Mouse (Mus musculus) G1E (cell line): ENCODE measurements around the gene Prepl. TPM values are rescaled to one million over a fixed set of nuclear protein-coding genes. Genes with fewer than 3 reads are reported as not detected.

Experiments
- ATAC-seq: 2 replicates; pipeline ENCODE4 v1.8.0; 2016; ENCODE audit warnings: mild to moderate bottlenecking; ENCODE audit not compliant: insufficient number of reproducible peaks, poor library complexity, low FRiP score, severe bottlenecking; ENCODE audit errors: extremely low read depth
- DNase-seq: peaks from one replicate; pipeline ENCODE4 v3.0.0; 2012; ENCODE audit warnings: low spot score
- H3K27me3 ChIP-seq: 2 replicates; pipeline ENCODE4 v1.6.1; 2012; ENCODE audit warnings: mild to moderate bottlenecking, low read length, inconsistent platforms; ENCODE audit not compliant: insufficient read depth
- H3K36me3 ChIP-seq: replicated peaks from 2 replicates; pipeline ENCODE3; 2012; ENCODE audit warnings: mild to moderate bottlenecking, inconsistent platforms
- H3K4me1 ChIP-seq: 2 replicates; pipeline ENCODE4 v1.6.1; 2012; ENCODE audit warnings: low read depth, low read length, inconsistent platforms, mixed read lengths; ENCODE audit not compliant: insufficient read depth
- H3K4me3 ChIP-seq: 2 replicates; pipeline ENCODE4 v1.5.1; 2012; ENCODE audit warnings: low read depth, mild to moderate bottlenecking, inconsistent platforms, low read length, moderate library complexity, mixed read lengths
- H3K9me3 ChIP-seq: replicated peaks from 2 replicates; pipeline ENCODE4 v1.6.1; 2012; ENCODE audit warnings: inconsistent platforms
- CTCF ChIP-seq: IDR thresholded peaks from 2 replicates; pipeline ENCODE4 v1.5.1; 2012; ENCODE audit warnings: low read depth, low read length, inconsistent platforms, mixed read lengths
- GATA1 ChIP-seq: IDR thresholded peaks from 2 replicates; pipeline ENCODE4 v1.6.1; 2012; ENCODE audit warnings: borderline replicate concordance, low read length, inconsistent platforms, mixed read lengths
- GATA2 ChIP-seq: IDR thresholded peaks from 2 replicates; pipeline ENCODE4 v1.6.1; 2012; ENCODE audit warnings: low read depth, low read length, inconsistent platforms, borderline replicate concordance
- POLR2AphosphoS5 ChIP-seq: IDR thresholded peaks from 2 replicates; pipeline ENCODE4 v1.6.1; 2012; ENCODE audit warnings: low read depth, low read length, inconsistent platforms; ENCODE audit not compliant: insufficient replicate concordance
- TAL1 ChIP-seq: conservative IDR thresholded peaks from 2 replicates; pipeline ENCODE4 v1.6.1; 2012; ENCODE audit warnings: low read depth, low read length, inconsistent platforms, mixed read lengths
- polyA plus RNA-seq: library from polyadenylated mRNA; stranded (reverse); fragments of >175 nt; gene quantifications from 2 replicates; pipeline ENCODE4 v1.2.3, GENCODE M21; 2012
- total RNA-seq, 2 experiments: library from RNA; stranded (forward) in 1 of 2; stranded (reverse) in 1 of 2; fragments of 200-1000 nt in 1 of 2; fragments of >200 nt in 1 of 2; fragmentation: Nextera tagmentation in 1 of 2; gene quantifications; 2 replicates each; pipeline ENCODE4 v1.2.3; 2014 to 2017

The Prepl gene
- total and polyA plus RNA-seq, 3 experiments = 1.2 to 53.0 (median 27.4) TPM

DNA sequence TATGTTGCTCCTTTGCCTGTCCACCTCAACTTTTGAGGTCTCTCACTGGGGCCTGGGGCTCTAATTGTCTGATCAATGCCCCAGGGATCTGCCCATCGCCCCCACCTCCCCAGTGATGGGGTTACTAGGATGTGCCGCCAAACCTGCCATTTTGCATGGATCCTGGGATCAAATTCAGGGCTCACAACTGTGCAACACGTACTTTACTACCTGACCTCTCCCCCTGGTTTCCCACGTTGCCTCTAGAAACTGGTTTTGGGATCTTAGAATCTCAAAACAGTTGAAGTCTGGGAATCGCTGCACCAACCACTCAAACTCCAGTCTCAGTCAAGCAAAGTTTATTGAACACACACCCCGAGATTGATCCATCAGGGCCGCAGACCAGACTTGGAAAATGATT is 31.8 kb downstream of the Prepl start:
- H3K4me3 ChIP-seq = no peak overlapping the region
- H3K36me3 ChIP-seq = peaks cover 8% of the 10 kb centered on the region
- ATAC-seq (no peak), DNase-seq (no peak)
- TF ChIP-seq CTCF (no peak), GATA1 (no peak), TAL1 (no peak), GATA2 (no peak), POLR2AphosphoS5 (no peak)
- H3K4me1 ChIP-seq = peaks cover 8% of the 10 kb centered on the region
- no peaks in the 10 kb centered on the region for H3K9me3 ChIP-seq
- peaks cover 9% of the 10 kb centered on the region; the same call in 1 of the 2 replicates for H3K27me3 ChIP-seq

- ATAC-seq (no peak), DNase-seq (no peak)
- H3K36me3 ChIP-seq = no peaks in the 10 kb centered on the region
- no peak for TF ChIP-seq CTCF
- TF ChIP-seq GATA2 = no peak
- TF ChIP-seq GATA1 = no peak
- no peak for TF ChIP-seq POLR2AphosphoS5
- no peak for TF ChIP-seq TAL1
- H3K4me1 ChIP-seq = no peaks in the 10 kb centered on the region
- H3K9me3 ChIP-seq = no peaks in the 10 kb centered on the region
- H3K27me3 ChIP-seq = peaks cover 34% of the 10 kb centered on the region
- no peak overlapping the region for H3K4me3 ChIP-seq
Observed at GRCm38 (mm10) chr17:85048379-85048778, 41.7 kb downstream of the Prepl start.

- ATAC-seq = no peak
- TF ChIP-seq GATA1 = no peak
- TF ChIP-seq GATA2 = no peak
- TF ChIP-seq CTCF = no peak
- no peak for TF ChIP-seq POLR2AphosphoS5
- Histone ChIP-seq H3K36me3 (no peaks in the 10 kb centered on the region), H3K9me3 (no peaks in the 10 kb centered on the region), H3K4me3 (no peak overlapping the region), H3K27me3 (peaks cover 33% of the 10 kb centered on the region), H3K4me1 (no peaks in the 10 kb centered on the region)
- no peak for DNase-seq
Observed at GRCm38 (mm10) chr17:85045160-85045559, 44.9 kb downstream of the Prepl start.

- ATAC-seq (no peak), DNase-seq (no peak)
- Histone ChIP-seq H3K4me1 (no peaks in the 10 kb centered on the region), H3K27me3 (peaks cover 33% of the 10 kb centered on the region), H3K36me3 (no peaks in the 10 kb centered on the region), H3K9me3 (no peaks in the 10 kb centered on the region), H3K4me3 (no peak overlapping the region)
- no peak for TF ChIP-seq CTCF
- TF ChIP-seq TAL1 = no peak
- TF ChIP-seq POLR2AphosphoS5 = no peak
Observed at GRCm38 (mm10) chr17:85044466-85044865, 45.6 kb downstream of the Prepl start.

- DNase-seq (no peak), ATAC-seq (no peak)
- Histone ChIP-seq H3K4me1 (no peaks in the 10 kb centered on the region), H3K36me3 (no peaks in the 10 kb centered on the region), H3K27me3 (peaks cover 35% of the 10 kb centered on the region), H3K4me3 (no peak overlapping the region), H3K9me3 (no peaks in the 10 kb centered on the region)
- TF ChIP-seq GATA2 (no peak), POLR2AphosphoS5 (no peak)
Observed at GRCm38 (mm10) chr17:85043404-85043816, 46.6 kb downstream of the Prepl start.

DNA sequence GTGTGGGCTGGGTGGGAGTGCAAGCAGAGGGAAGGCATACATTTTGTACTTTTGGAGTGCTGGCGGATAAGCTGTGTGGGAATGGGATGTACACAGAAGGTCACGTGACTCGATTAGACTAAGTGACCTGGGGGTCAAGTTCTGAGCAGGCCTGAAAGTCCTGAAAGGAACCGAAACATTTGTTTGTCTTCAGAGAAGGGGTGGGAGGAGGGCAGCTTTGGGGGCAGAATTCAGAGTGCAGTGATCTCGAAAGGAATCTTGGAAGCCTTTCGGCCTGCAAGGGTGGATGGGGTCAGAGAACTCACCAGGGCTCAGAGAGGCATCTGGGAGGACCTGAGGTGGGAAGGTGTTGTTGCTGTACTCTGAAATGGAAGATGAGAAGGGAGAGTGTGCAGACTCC is 47.6 kb downstream of the Prepl start:
- H3K4me3 ChIP-seq = no peak overlapping the region
- no peak for ATAC-seq
- no peaks in the 10 kb centered on the region for H3K9me3 ChIP-seq

DNA sequence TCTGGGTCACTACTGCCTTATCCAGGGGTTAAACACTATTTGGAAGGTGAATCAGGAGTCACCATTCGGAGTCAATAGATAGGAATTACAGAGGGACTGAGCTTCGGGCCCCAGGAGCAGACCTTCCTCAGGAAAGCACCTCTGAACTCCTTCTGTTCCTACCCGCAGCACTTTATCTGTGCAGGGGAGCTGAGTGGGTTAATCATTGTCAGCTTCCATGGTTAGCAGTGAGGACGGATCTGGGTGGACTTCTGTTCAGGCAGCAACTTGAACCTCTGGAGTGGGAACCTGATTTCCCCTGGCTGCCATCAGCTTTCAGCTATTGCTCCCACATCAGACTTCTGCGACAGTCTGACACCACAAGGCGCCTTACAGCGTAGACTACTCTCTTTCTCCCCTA is 49.1 kb downstream of the Prepl start:
- no peaks in the 10 kb centered on the region for H3K4me1 ChIP-seq
- no peak overlapping the region for H3K4me3 ChIP-seq
- TF ChIP-seq GATA2 = no peak
- no peak for TF ChIP-seq GATA1
- no peak for TF ChIP-seq TAL1
- no peak for TF ChIP-seq CTCF
- no peak for TF ChIP-seq POLR2AphosphoS5
- no peaks in the 10 kb centered on the region for H3K36me3 ChIP-seq
- H3K9me3 ChIP-seq = no peaks in the 10 kb centered on the region
- peaks cover 32% of the 10 kb centered on the region for H3K27me3 ChIP-seq
- ATAC-seq (no peak), DNase-seq (no peak)

More for the DNA sequence above, 47.6 kb downstream of the Prepl start:
- Histone ChIP-seq H3K4me1 (no peaks in the 10 kb centered on the region), H3K36me3 (no peaks in the 10 kb centered on the region), H3K27me3 (peaks cover 33% of the 10 kb centered on the region)
- DNase-seq = no peak
- TF ChIP-seq POLR2AphosphoS5 = no peak
- no peak for TF ChIP-seq GATA1
- TF ChIP-seq TAL1 = no peak
- no peak for TF ChIP-seq CTCF
- no peak for TF ChIP-seq GATA2
